Mouse (Mus musculus) cerebellum, postnatal 4 days (tissue): ENCODE measurements at regions not wholly inside any gene's neighbourhood (a gene's known extent, or its start where the extent isn't known, plus 50 kb on each side); places are given as distances from the start of the nearest gene placed in this dataset.
"Not testable (repeated sequence)": the region's sequence is repeated elsewhere in the genome, so short reads cannot be mapped to it uniquely, and the experiment has no call there.

Experiments
- DNase-seq, 2 experiments: peaks; one replicate each; pipeline ENCODE4 v3.0.0; 2022; ENCODE audit warnings: low spot score in 2 of 2, mixed read lengths in 1 of 2

GRCm38 (mm10) chr7:138758386-138758785 is 87.5 kb upstream of the Ppp2r2d start:
- DNase-seq = no peak

GRCm38 (mm10) chr7:138748442-138748841 is 97.4 kb upstream of the Ppp2r2d start:
- DNase-seq = no peak

GRCm38 (mm10) chr7:138746616-138747015 is 99.3 kb upstream of the Ppp2r2d start:
- DNase-seq = no peak

- DNase-seq = no peak
These were observed 103.4 kb upstream of the Ppp2r2d start for GRCm38 (mm10) chr7:138742516-138742845.

GRCm38 (mm10) chr7:138741816-138742515 is 103.9 kb upstream of the Ppp2r2d start:
- DNase-seq = no peak

GRCm38 (mm10) chr7:138734254-138734653 is 111.6 kb upstream of the Ppp2r2d start:
- peak; percentile 46 to 57 for DNase-seq

- no peak for DNase-seq
These were observed 121.0 kb upstream of the Ppp2r2d start for GRCm38 (mm10) chr7:138724829-138725228.

GRCm38 (mm10) chr7:138719608-138720007 is 126.3 kb upstream of the Ppp2r2d start:
- no peak for DNase-seq

GRCm38 (mm10) chr7:138719115-138719514 is 126.8 kb upstream of the Ppp2r2d start:
- DNase-seq = no peak

- DNase-seq = no peak
These were observed 131.1 kb upstream of the Ppp2r2d start for GRCm38 (mm10) chr7:138714731-138715130.

GRCm38 (mm10) chr7:138708373-138708772 is 137.5 kb upstream of the Ppp2r2d start:
- DNase-seq = no peak

- DNase-seq = not testable (repeated sequence)
These were observed 146.3 kb upstream of the Ppp2r2d start for GRCm38 (mm10) chr7:138699599-138699998.

GRCm38 (mm10) chr7:138682161-138682560 is 163.7 kb upstream of the Ppp2r2d start:
- DNase-seq = no peak

- no peak for DNase-seq
These were observed 165.3 kb upstream of the Ppp2r2d start for GRCm38 (mm10) chr7:138680530-138680929.

GRCm38 (mm10) chr7:138679575-138679974 is 166.3 kb upstream of the Ppp2r2d start:
- no peak for DNase-seq

- no peak for DNase-seq
These were observed 172.9 kb upstream of the Ppp2r2d start for GRCm38 (mm10) chr7:138672959-138673358.

GRCm38 (mm10) chr7:138668337-138668736 is 177.5 kb upstream of the Ppp2r2d start:
- DNase-seq = peak in 1 of 2 experiments; percentile 10

GRCm38 (mm10) chr7:138660124-138660523 is 185.8 kb upstream of the Ppp2r2d start:
- no peak for DNase-seq

- no peak for DNase-seq
These were observed 188.4 kb upstream of the Ppp2r2d start for GRCm38 (mm10) chr7:138657521-138657920.

- no peak for DNase-seq
These were observed 188.8 kb upstream of the Ppp2r2d start for GRCm38 (mm10) chr7:138657076-138657475.

GRCm38 (mm10) chr7:138655940-138656339 is 189.9 kb upstream of the Ppp2r2d start:
- peak in 1 of 2 experiments; percentile 11 for DNase-seq

GRCm38 (mm10) chr7:138650946-138651345 is 194.9 kb upstream of the Ppp2r2d start:
- no peak for DNase-seq

GRCm38 (mm10) chr7:138647636-138648035 is 198.2 kb upstream of the Ppp2r2d start:
- no peak for DNase-seq
